Mouse (Mus musculus) stomach, postnatal 0 days (tissue): ENCODE data around the gene Carm1.

Source experiments
- CTCF ChIP-seq: IDR thresholded peaks from 2 replicates; pipeline ENCODE4 v1.5.1; 2016; ENCODE audit warnings: antibody characterized with exemption, low read depth, mild to moderate bottlenecking, moderate library complexity
- EP300 ChIP-seq: optimal IDR thresholded peaks from 2 replicates; pipeline ENCODE3; 2016; ENCODE audit warnings: antibody characterized with exemption

DNA sequence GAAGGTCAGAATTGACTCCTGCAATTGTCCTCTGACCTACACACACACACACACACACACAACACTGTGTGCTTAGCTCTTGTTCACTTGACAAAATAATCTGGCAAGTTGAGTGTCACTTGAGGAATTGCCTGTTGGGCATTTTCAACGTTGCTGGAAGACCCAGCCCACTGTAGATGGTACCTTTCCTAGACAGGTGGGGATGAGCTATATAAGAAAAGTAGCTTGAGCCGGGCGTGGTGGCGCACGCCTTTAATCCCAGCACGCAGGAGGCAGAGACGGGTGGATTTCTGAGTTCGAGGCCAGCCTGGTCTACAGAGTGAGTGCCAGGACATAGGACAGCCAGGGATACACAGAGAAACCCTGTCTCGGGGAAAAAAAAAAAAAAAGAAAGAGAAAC, 35.6 kb upstream of the Carm1 start:
- TF ChIP-seq CTCF: no peak
- no peak for TF ChIP-seq EP300
